Mouse (Mus musculus) forebrain, embryonic 11.5 days (tissue): Measurements from ENCODE around the gene Serhl. TPM values are rescaled to one million over a fixed set of nuclear protein-coding genes. Genes with fewer than 3 reads are reported as not detected.
"Not testable (repeated sequence)": the region's sequence is repeated elsewhere in the genome, so short reads cannot be mapped to it uniquely, and the experiment has no call there.

Source experiments
- ATAC-seq: fragments of 200-750 bp; cut with Nextera tagmentation; replicated peaks from 2 replicates; pipeline ENCODE4 v1.8.0; 2017; ENCODE audit warnings: moderate TSS enrichment; ENCODE audit not compliant: low FRiP score
- DNase-seq: peaks from one replicate; pipeline ENCODE4 v3.0.0-alpha.2; 2017; ENCODE audit warnings: low spot score
- H3K27ac ChIP-seq: fragments of 300-500 bp; sonication (generic); 2 replicates; pipeline ENCODE4 v1.5.1; 2014; ENCODE audit warnings: low read depth, low read length
- H3K27me3 ChIP-seq: fragments of 300-500 bp; sonication (generic); 2 replicates; pipeline ENCODE4 v1.6.1; 2014; ENCODE audit warnings: mild to moderate bottlenecking, low read length, mixed read lengths; ENCODE audit not compliant: control insufficient read depth, insufficient read depth
- H3K36me3 ChIP-seq: fragments of 300-500 bp; sonication (generic); 2 replicates; pipeline ENCODE4 v1.6.1; 2014; ENCODE audit warnings: mild to moderate bottlenecking, low read length, moderate library complexity, mixed read lengths; ENCODE audit not compliant: control insufficient read depth, insufficient read depth
- H3K4me1 ChIP-seq: fragments of 300-500 bp; sonication (generic); replicated peaks from 2 replicates; pipeline ENCODE4 v1.6.1; 2014; ENCODE audit warnings: low read length, mixed read lengths; ENCODE audit not compliant: control insufficient read depth, insufficient read depth
- H3K4me2 ChIP-seq: fragments of 300-500 bp; sonication (generic); 2 replicates; pipeline ENCODE4 v1.6.1; 2014; ENCODE audit warnings: low read depth, mild to moderate bottlenecking, low read length, moderate library complexity, mixed read lengths; ENCODE audit not compliant: severe bottlenecking
- H3K4me3 ChIP-seq: fragments of 300-500 bp; sonication (generic); 2 replicates; pipeline ENCODE4 v1.5.1; 2014; ENCODE audit warnings: low read depth, low read length
- H3K9ac ChIP-seq: fragments of 300-500 bp; sonication (generic); 2 replicates; pipeline ENCODE4 v1.6.1; 2014; ENCODE audit warnings: low read length
- H3K9me3 ChIP-seq: fragments of 300-500 bp; sonication (generic); 2 replicates; pipeline ENCODE4 v1.6.1; 2016; ENCODE audit warnings: low read length, mixed read lengths; ENCODE audit not compliant: control insufficient read depth
- WGBS: fragments of 180-500 bp; shearing (Covaris S2); extraction: QIAGEN DNeasy Blood & Tissue Kit; methylation state at CpG from one replicate; pipeline ENCODE4 v1.1.7; 2014; 5-methylcytosine and 5-hydroxymethylcytosine counted together
- polyA plus RNA-seq: library from polyadenylated mRNA; unstranded; fragments of >200 nt; fragmentation: Nextera tagmentation; extraction: Ambion mirVana; gene quantifications from 2 replicates; pipeline ENCODE4 v1.2.1, GENCODE M21; 2014

Gene Serhl
- polyA plus RNA-seq, 1 experiment from 2014 or later = 46.0 TPM

- Histone ChIP-seq H3K9me3 (peaks cover 4% of the 10 kb centered on the region; the same call in 1 of the 2 replicates), H3K36me3 (no peaks in the 10 kb centered on the region), H3K9ac (no peak overlapping the region), H3K27me3 (no peaks in the 10 kb centered on the region), H3K27ac (no peak overlapping the region), H3K4me3 (no peak overlapping the region), H3K4me2 (no peak overlapping the region), H3K4me1 (peaks cover 17% of the 10 kb centered on the region)
- 62% methylated on average over 11 of the region's 11 CpGs for WGBS
- ATAC-seq (no peak), DNase-seq (no peak)
Measured at GRCm38 (mm10) chr15:83053261-83053660, 36.0 kb upstream of the Serhl start.

DNA sequence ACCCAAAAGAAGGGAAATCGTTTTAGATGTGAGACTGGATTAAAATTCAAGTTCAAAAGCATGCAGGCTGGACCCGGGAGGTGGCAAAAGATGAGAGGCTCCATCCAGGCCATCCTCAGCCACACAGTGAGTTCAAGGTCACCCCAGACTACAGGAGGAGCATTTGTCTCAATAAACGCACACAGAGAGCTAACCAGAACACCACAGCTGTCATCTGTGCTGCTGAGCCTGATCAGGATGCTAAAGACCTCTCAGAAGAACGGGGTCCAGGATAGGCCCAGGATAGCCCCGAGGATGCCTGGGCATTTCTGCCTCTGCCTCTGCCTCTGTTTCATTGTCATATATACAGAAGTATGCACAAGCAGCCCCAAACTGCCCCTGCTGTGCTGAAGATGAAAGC is 33.7 kb upstream of the Serhl start:
- H3K4me3 ChIP-seq = no peak overlapping the region
- 49% methylated on average over 5 of the region's 5 CpGs for WGBS
- H3K4me2 ChIP-seq = no peak overlapping the region

DNA sequence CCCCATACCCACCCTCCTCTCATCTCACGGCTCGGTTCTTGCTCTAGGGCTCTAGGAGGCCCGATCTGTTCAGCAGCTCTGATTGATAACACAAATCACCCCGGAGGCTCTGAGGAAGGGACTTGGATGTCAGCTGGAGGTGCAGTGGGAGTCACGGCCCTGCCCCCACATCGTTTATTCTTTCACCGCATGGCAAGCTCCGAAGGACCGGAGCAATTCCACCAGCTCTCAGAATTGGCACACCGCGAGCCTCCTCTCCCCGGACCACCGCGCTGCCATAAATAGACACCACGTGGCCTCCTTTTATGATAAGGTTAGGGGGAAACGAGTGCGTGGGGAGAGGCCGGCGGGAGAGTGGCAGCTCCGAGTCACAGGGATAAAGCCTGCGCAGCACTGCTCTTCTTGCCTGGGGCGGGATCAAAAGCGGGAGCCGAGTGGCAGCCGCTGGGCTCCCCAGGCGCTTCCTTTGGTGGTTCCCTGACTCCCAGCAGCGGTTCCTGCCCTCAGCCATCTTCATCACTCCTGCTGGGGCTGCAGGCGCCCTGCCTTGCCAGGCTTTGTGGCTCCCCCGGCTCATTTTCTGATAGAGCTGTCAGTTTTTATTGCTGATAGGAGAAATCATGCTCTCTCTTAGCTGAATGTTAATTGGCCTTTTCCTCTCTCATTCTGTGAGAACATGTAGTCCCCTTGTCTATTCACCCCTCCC is 32.8 kb upstream of the Serhl start:
- peak overlapping the region; percentile 80 for H3K4me2 ChIP-seq
- H3K9ac ChIP-seq = peak overlapping the region; percentile 62
- H3K9me3 ChIP-seq = peaks cover 4% of the 10 kb centered on the region; the same call in 1 of the 2 replicates
- H3K27ac ChIP-seq = peak overlapping the region; percentile 65
- H3K4me1 ChIP-seq = peaks cover 17% of the 10 kb centered on the region
- peak overlapping the region; percentile 31 for H3K4me3 ChIP-seq
- peak; percentile 65 for ATAC-seq
- peak; percentile 70 for DNase-seq
- H3K27me3 ChIP-seq = no peaks in the 10 kb centered on the region
- no peaks in the 10 kb centered on the region for H3K36me3 ChIP-seq
- WGBS = under 1% methylated on average over 29 of the region's 29 CpGs

More for the DNA sequence above, 33.7 kb upstream of the Serhl start:
- peaks cover 4% of the 10 kb centered on the region; the same call in 1 of the 2 replicates for H3K9me3 ChIP-seq
- H3K27me3 ChIP-seq = no peaks in the 10 kb centered on the region
- H3K9ac ChIP-seq = no peak overlapping the region
- DNase-seq (no peak), ATAC-seq (no peak)
- peaks cover 17% of the 10 kb centered on the region for H3K4me1 ChIP-seq
- no peak overlapping the region for H3K27ac ChIP-seq
- no peaks in the 10 kb centered on the region for H3K36me3 ChIP-seq

DNA sequence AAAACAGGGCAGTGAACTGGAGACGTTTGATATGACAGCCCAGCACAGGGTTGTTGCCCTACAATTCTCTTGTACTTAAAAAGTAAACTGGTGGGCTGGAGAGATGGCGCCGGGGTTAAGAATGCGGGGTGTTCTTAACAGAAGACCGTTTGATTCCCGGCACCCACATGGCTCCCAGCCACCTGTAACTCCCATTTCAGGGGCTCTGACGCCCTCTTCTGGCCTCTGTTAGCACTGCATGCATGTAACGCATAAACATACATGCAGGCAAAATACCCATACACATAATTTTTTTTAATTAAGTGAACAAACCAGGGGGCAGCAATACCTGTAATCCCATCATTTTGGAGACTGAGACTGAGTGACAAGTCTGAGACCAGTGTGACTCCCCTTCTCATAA is 31.8 kb upstream of the Serhl start:
- Histone ChIP-seq H3K9ac (no peak overlapping the region), H3K4me3 (no peak overlapping the region), H3K27ac (no peak overlapping the region), H3K27me3 (no peaks in the 10 kb centered on the region), H3K4me2 (no peak overlapping the region), H3K9me3 (peaks cover 4% of the 10 kb centered on the region; the same call in 1 of the 2 replicates), H3K4me1 (peaks cover 17% of the 10 kb centered on the region), H3K36me3 (no peaks in the 10 kb centered on the region)
- WGBS = 73% methylated on average over 8 of the region's 8 CpGs
- ATAC-seq (no peak), DNase-seq (no peak)

DNA sequence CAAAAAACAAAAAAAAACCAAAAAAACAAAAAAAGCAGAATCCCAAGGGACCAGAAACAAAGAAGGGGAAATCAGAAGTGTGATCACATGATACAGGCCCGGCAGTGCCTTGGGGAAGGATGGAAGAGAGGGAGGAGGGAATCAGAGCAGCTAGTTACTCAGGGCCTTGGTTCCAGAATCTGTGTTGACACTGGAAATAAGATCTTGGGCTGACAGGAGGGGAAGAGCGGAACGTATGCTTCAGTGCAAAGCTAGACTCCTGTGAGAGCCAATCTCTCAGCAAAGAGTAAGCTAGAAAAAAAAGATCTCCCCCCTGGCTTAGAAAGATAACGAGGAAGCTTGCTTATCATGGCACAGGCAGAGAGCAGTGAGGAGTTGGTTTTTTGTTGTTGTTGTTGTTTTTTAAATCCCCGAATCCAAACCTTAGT is 30.1 kb upstream of the Serhl start:
- Histone ChIP-seq H3K9ac (no peak overlapping the region), H3K27me3 (no peaks in the 10 kb centered on the region), H3K4me3 (no peak overlapping the region), H3K4me1 (peaks cover 12% of the 10 kb centered on the region; the same call in 1 of the 2 replicates), H3K36me3 (no peaks in the 10 kb centered on the region), H3K4me2 (no peak overlapping the region), H3K27ac (no peak overlapping the region), H3K9me3 (peaks cover 4% of the 10 kb centered on the region; the same call in 1 of the 2 replicates)
- WGBS = 49% methylated on average over 5 of the region's 5 CpGs
- ATAC-seq (no peak), DNase-seq (no peak)

GRCm38 (mm10) chr15:83061689-83062088 is 27.6 kb upstream of the Serhl start:
- Histone ChIP-seq H3K9me3 (peaks cover 4% of the 10 kb centered on the region; the same call in 1 of the 2 replicates), H3K27ac (no peak overlapping the region), H3K9ac (no peak overlapping the region), H3K27me3 (no peaks in the 10 kb centered on the region), H3K36me3 (no peaks in the 10 kb centered on the region), H3K4me1 (peaks cover 3% of the 10 kb centered on the region; the same call in 1 of the 2 replicates), H3K4me2 (no peak overlapping the region), H3K4me3 (no peak overlapping the region)
- 18% methylated on average over 5 of the region's 5 CpGs for WGBS
- DNase-seq = no peak
- ATAC-seq = no peak; the same call in 1 of the 2 replicates

DNA sequence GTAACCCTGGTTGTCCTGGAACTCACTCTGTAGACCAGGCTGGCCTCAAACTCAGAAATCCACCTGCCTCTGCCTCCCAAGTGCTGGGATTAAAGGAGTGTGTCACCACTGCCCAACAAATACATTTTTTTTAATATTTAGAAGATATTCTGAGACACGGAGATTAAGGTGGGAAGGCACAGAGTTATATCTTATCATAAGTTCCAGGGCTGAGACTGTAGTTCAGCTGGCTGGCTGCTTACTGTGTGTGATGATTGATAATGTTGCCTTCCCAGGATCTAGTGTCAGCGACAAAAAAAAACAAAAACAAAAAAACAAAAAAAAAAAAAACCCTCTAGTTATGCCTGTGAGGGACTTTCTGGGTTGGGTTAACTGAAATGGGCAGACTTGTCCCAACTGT is 26.7 kb upstream of the Serhl start:
- not testable (repeated sequence) for DNase-seq, H3K27ac ChIP-seq, H3K4me2 ChIP-seq, H3K9ac ChIP-seq, H3K4me3 ChIP-seq, H3K27me3 ChIP-seq, H3K9me3 ChIP-seq, H3K4me1 ChIP-seq, H3K36me3 ChIP-seq, ATAC-seq
- 92% methylated on average over 2 of the region's 2 CpGs for WGBS

- no peak overlapping the region for H3K4me2 ChIP-seq
- 88% methylated on average over 4 of the region's 4 CpGs for WGBS
- H3K36me3 ChIP-seq = no peaks in the 10 kb centered on the region
- no peak overlapping the region for H3K4me3 ChIP-seq
- DNase-seq (no peak), ATAC-seq (no peak)
- no peak overlapping the region for H3K27ac ChIP-seq
- H3K9ac ChIP-seq = no peak overlapping the region
- H3K9me3 ChIP-seq = no peaks in the 10 kb centered on the region
- no peaks in the 10 kb centered on the region for H3K27me3 ChIP-seq
- H3K4me1 ChIP-seq = no peaks in the 10 kb centered on the region; the same call in 1 of the 2 replicates
Measured at GRCm38 (mm10) chr15:83065543-83065942, 23.8 kb upstream of the Serhl start.

DNA sequence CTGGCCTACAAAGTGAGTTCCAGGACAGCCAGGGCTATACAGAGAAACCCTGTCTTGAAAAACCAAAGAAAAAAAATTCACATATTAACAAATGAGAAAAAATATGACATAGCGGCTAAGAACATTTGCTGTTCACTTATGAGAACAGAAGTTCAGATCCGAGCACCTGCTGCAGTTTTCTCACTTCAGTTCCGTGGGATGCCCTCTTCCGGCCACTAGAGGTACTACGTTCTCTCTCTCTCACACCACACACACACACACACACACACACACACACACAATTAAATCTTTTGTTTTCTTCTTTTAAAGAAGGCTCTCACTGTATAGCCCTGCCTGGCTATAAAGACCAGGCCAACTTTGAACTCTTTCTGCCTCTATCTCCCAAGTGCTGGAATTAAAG is 21.0 kb upstream of the Serhl start:
- WGBS = 91% methylated on average over 5 of the region's 5 CpGs
- Histone ChIP-seq H3K9me3 (no peaks in the 10 kb centered on the region), H3K27me3 (no peaks in the 10 kb centered on the region), H3K4me2 (no peak overlapping the region), H3K4me3 (no peak overlapping the region), H3K4me1 (no peaks in the 10 kb centered on the region), H3K27ac (no peak overlapping the region), H3K9ac (no peak overlapping the region), H3K36me3 (no peaks in the 10 kb centered on the region)
- no peak for ATAC-seq
- DNase-seq = no peak
